Mouse (Mus musculus): ENCODE data around the gene Abcb1a. TPM values are rescaled to one million over a fixed set of nuclear protein-coding genes. Genes with fewer than 3 reads are reported as not detected.

Gene Abcb1a
- polyA plus RNA-seq, 1 experiment from 2014 or later = 0.53 TPM

- DNase-seq (ENCODE audit: low spot score) = peak; percentile 7
- no peak for ATAC-seq (ENCODE audit: low read depth)
- H3K4me2 ChIP-seq (ENCODE audit: low read depth, low read length) = peak overlapping the region; percentile 86
- 55% methylated on average over 10 of the region's 10 CpGs for WGBS
- H3K27me3 ChIP-seq (replicated peaks; ENCODE audit: control insufficient read depth, insufficient read depth, low read length) = no peaks in the 10 kb centered on the region
- H3K4me1 ChIP-seq (ENCODE audit: control insufficient read depth, insufficient read depth, low read length) = no peaks in the 10 kb centered on the region
- H3K36me3 ChIP-seq (ENCODE audit: control insufficient read depth, insufficient read depth, low read length) = no peaks in the 10 kb centered on the region
- no peaks in the 10 kb centered on the region for H3K9me3 ChIP-seq (ENCODE audit: control insufficient read depth, low read length)
- H3K9ac ChIP-seq (ENCODE audit: low read depth, low read length) = no peak overlapping the region; the same call in 1 of the 2 replicates
- H3K27ac ChIP-seq (replicated peaks; ENCODE audit: low read depth, low read length) = no peak overlapping the region
- H3K4me3 ChIP-seq (ENCODE audit: low read depth, low read length) = peak overlapping the region; percentile 45
Measured at GRCm38 (mm10) chr5:8660738-8661151, 868 bp downstream of the Abcb1a start.

- Histone ChIP-seq H3K4me3 (ENCODE audit: low read depth, low read length) (no peak overlapping the region), H3K4me2 (ENCODE audit: low read depth, low read length) (no peak overlapping the region), H3K36me3 (ENCODE audit: control insufficient read depth, insufficient read depth, low read length) (no peaks in the 10 kb centered on the region), H3K9ac (ENCODE audit: low read depth, low read length) (no peak overlapping the region), H3K27me3 (replicated peaks; ENCODE audit: control insufficient read depth, insufficient read depth, low read length) (no peaks in the 10 kb centered on the region), H3K4me1 (ENCODE audit: control insufficient read depth, insufficient read depth, low read length) (no peaks in the 10 kb centered on the region), H3K9me3 (ENCODE audit: control insufficient read depth, low read length) (no peaks in the 10 kb centered on the region), H3K27ac (replicated peaks; ENCODE audit: low read depth, low read length) (no peak overlapping the region)
- no peak for ATAC-seq (ENCODE audit: low read depth)
- 76% methylated on average over 3 of the region's 3 CpGs for WGBS
- DNase-seq (ENCODE audit: low spot score) = no peak
Measured at GRCm38 (mm10) chr5:8664678-8665077, 4.8 kb downstream of the Abcb1a start.

GRCm38 (mm10) chr5:8667758-8668474 is 8.0 kb downstream of the Abcb1a start:
- no peaks in the 10 kb centered on the region for H3K9me3 ChIP-seq (ENCODE audit: control insufficient read depth, low read length)
- no peaks in the 10 kb centered on the region for H3K4me1 ChIP-seq (ENCODE audit: control insufficient read depth, insufficient read depth, low read length)
- H3K9ac ChIP-seq (ENCODE audit: low read depth, low read length) = no peak overlapping the region
- H3K4me2 ChIP-seq (ENCODE audit: low read depth, low read length) = no peak overlapping the region
- H3K27ac ChIP-seq (replicated peaks; ENCODE audit: low read depth, low read length) = no peak overlapping the region
- H3K4me3 ChIP-seq (ENCODE audit: low read depth, low read length) = no peak overlapping the region
- no peak for DNase-seq (ENCODE audit: low spot score)
- no peaks in the 10 kb centered on the region for H3K36me3 ChIP-seq (ENCODE audit: control insufficient read depth, insufficient read depth, low read length)
- 80% methylated on average over 9 of the region's 9 CpGs for WGBS
- H3K27me3 ChIP-seq (replicated peaks; ENCODE audit: control insufficient read depth, insufficient read depth, low read length) = no peaks in the 10 kb centered on the region
- no peak for ATAC-seq (ENCODE audit: low read depth)

- Histone ChIP-seq H3K4me3 (ENCODE audit: low read depth, low read length) (no peak overlapping the region), H3K9ac (ENCODE audit: low read depth, low read length) (no peak overlapping the region), H3K4me1 (ENCODE audit: control insufficient read depth, insufficient read depth, low read length) (no peaks in the 10 kb centered on the region), H3K4me2 (ENCODE audit: low read depth, low read length) (no peak overlapping the region), H3K27ac (replicated peaks; ENCODE audit: low read depth, low read length) (no peak overlapping the region), H3K36me3 (ENCODE audit: control insufficient read depth, insufficient read depth, low read length) (no peaks in the 10 kb centered on the region), H3K27me3 (replicated peaks; ENCODE audit: control insufficient read depth, insufficient read depth, low read length) (no peaks in the 10 kb centered on the region), H3K9me3 (ENCODE audit: control insufficient read depth, low read length) (no peaks in the 10 kb centered on the region)
- 94% methylated on average over 1 of the region's 1 CpGs for WGBS
- ATAC-seq (ENCODE audit: low read depth) (no peak), DNase-seq (ENCODE audit: low spot score) (no peak)
Measured at GRCm38 (mm10) chr5:8669606-8670005, 9.7 kb downstream of the Abcb1a start.

DNA sequence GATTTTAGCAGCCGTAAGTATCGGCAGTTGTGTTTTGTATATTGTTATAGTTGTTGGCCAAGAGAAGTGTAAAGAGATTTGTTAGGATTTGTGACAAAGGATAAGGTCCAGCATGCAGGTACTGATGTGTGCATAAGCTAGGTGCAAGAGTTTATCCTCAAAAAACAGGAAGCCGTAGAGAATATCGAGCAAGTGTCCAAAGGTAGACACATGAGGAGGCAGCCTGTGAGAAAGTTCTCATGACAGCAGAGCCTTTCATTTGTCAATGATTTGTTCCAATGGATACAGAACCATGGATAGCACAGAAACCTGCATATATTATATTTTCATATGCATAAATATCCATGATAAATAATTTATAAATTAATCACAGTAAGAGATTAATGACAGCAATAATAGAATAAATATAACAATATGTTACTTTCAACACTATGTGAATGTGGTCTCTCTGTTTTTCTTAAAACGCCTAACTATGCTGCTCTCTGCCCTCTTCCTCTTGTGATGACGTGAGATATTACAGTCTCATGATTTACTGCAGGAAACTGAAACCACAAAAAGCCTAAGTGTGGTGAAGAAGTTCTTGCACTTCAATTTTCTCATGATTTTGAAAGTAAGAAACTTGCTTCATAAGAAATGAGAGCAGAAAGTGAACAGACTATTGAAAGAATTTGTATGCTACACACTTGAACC is 15.5 kb downstream of the Abcb1a start:
- Histone ChIP-seq H3K9ac (ENCODE audit: low read depth, low read length) (no peak overlapping the region), H3K4me1 (ENCODE audit: control insufficient read depth, insufficient read depth, low read length) (no peaks in the 10 kb centered on the region), H3K36me3 (ENCODE audit: control insufficient read depth, insufficient read depth, low read length) (no peaks in the 10 kb centered on the region), H3K9me3 (ENCODE audit: control insufficient read depth, low read length) (no peaks in the 10 kb centered on the region), H3K27me3 (replicated peaks; ENCODE audit: control insufficient read depth, insufficient read depth, low read length) (no peaks in the 10 kb centered on the region), H3K4me3 (ENCODE audit: low read depth, low read length) (no peak overlapping the region), H3K27ac (replicated peaks; ENCODE audit: low read depth, low read length) (no peak overlapping the region), H3K4me2 (ENCODE audit: low read depth, low read length) (no peak overlapping the region)
- DNase-seq (ENCODE audit: low spot score) (no peak), ATAC-seq (ENCODE audit: low read depth) (no peak)
- WGBS = 82% methylated on average over 6 of the region's 6 CpGs

GRCm38 (mm10) chr5:8675952-8676262 is 16.0 kb downstream of the Abcb1a start:
- no peaks in the 10 kb centered on the region for H3K36me3 ChIP-seq (ENCODE audit: control insufficient read depth, insufficient read depth, low read length)
- WGBS = 90% methylated on average over 1 of the region's 1 CpGs

DNA sequence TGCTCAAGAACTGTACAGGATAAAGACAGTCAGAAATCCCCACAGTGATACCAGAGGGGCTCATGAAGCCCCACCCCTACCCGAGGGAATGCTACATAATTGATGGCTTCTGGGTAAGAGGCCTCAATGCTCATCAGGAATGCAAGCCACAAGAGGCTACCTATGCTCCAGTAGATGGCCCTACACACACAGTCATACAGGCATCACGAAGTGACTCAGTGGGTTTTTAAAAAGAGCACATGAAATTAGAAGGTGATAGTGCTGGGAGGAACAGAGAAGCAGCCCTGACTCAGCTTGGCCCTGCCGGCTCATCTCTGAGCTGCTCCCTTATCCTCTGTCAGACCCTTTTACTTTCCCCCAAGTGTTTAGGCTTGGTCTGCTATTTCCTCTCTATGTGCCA is 21.3 kb downstream of the Abcb1a start:
- H3K4me2 ChIP-seq (ENCODE audit: low read depth, low read length) = no peak overlapping the region
- no peak for DNase-seq (ENCODE audit: low spot score)
- no peaks in the 10 kb centered on the region for H3K36me3 ChIP-seq (ENCODE audit: control insufficient read depth, insufficient read depth, low read length)
- no peak overlapping the region for H3K4me3 ChIP-seq (ENCODE audit: low read depth, low read length)
- 67% methylated on average over 3 of the region's 3 CpGs for WGBS
- H3K4me1 ChIP-seq (ENCODE audit: control insufficient read depth, insufficient read depth, low read length) = no peaks in the 10 kb centered on the region
- H3K9me3 ChIP-seq (ENCODE audit: control insufficient read depth, low read length) = no peaks in the 10 kb centered on the region
- no peak overlapping the region for H3K9ac ChIP-seq (ENCODE audit: low read depth, low read length)
- no peaks in the 10 kb centered on the region for H3K27me3 ChIP-seq (replicated peaks; ENCODE audit: control insufficient read depth, insufficient read depth, low read length)
- H3K27ac ChIP-seq (replicated peaks; ENCODE audit: low read depth, low read length) = no peak overlapping the region
- ATAC-seq (ENCODE audit: low read depth) = no peak

More at GRCm38 (mm10) chr5:8675952-8676262, 16.0 kb downstream of the Abcb1a start:
- no peaks in the 10 kb centered on the region for H3K27me3 ChIP-seq (replicated peaks; ENCODE audit: control insufficient read depth, insufficient read depth, low read length)
- H3K27ac ChIP-seq (replicated peaks; ENCODE audit: low read depth, low read length) = no peak overlapping the region
- no peak overlapping the region for H3K9ac ChIP-seq (ENCODE audit: low read depth, low read length)
- H3K4me1 ChIP-seq (ENCODE audit: control insufficient read depth, insufficient read depth, low read length) = no peaks in the 10 kb centered on the region
- H3K4me2 ChIP-seq (ENCODE audit: low read depth, low read length) = no peak overlapping the region
- no peaks in the 10 kb centered on the region for H3K9me3 ChIP-seq (ENCODE audit: control insufficient read depth, low read length)
- H3K4me3 ChIP-seq (ENCODE audit: low read depth, low read length) = no peak overlapping the region
- DNase-seq (ENCODE audit: low spot score) (no peak), ATAC-seq (ENCODE audit: low read depth) (no peak)

- H3K27ac ChIP-seq (replicated peaks; ENCODE audit: low read depth, low read length) = no peak overlapping the region
- no peak overlapping the region for H3K4me2 ChIP-seq (ENCODE audit: low read depth, low read length)
- no peak overlapping the region for H3K4me3 ChIP-seq (ENCODE audit: low read depth, low read length)
- WGBS = 92% methylated on average over 3 of the region's 3 CpGs
- H3K9ac ChIP-seq (ENCODE audit: low read depth, low read length) = no peak overlapping the region
- H3K4me1 ChIP-seq (ENCODE audit: control insufficient read depth, insufficient read depth, low read length) = no peaks in the 10 kb centered on the region
- ATAC-seq (ENCODE audit: low read depth) = no peak
- no peak for DNase-seq (ENCODE audit: low spot score)
- H3K36me3 ChIP-seq (ENCODE audit: control insufficient read depth, insufficient read depth, low read length) = no peaks in the 10 kb centered on the region
- no peaks in the 10 kb centered on the region for H3K27me3 ChIP-seq (replicated peaks; ENCODE audit: control insufficient read depth, insufficient read depth, low read length)
- no peaks in the 10 kb centered on the region for H3K9me3 ChIP-seq (ENCODE audit: control insufficient read depth, low read length)
Measured at GRCm38 (mm10) chr5:8683686-8684085, 23.8 kb downstream of the Abcb1a start.

DNA sequence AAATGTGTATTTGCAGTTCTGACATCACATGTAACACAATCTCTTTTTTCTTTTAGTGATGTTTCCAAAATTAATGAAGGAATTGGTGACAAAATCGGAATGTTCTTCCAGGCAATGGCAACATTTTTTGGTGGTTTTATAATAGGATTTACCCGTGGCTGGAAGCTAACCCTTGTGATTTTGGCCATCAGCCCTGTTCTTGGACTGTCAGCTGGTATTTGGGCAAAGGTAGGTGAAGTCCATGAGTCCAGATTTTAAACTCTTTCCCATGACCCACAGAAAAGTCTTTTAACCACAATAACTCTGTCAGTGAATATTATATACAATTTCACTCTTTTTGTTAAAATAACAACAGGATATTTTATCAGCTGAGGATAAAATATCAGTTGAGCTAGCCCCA is 26.2 kb downstream of the Abcb1a start:
- no peaks in the 10 kb centered on the region for H3K4me1 ChIP-seq (ENCODE audit: control insufficient read depth, insufficient read depth, low read length)
- H3K4me3 ChIP-seq (ENCODE audit: low read depth, low read length) = no peak overlapping the region
- no peak overlapping the region for H3K4me2 ChIP-seq (ENCODE audit: low read depth, low read length)
- ATAC-seq (ENCODE audit: low read depth) (no peak), DNase-seq (ENCODE audit: low spot score) (no peak)
- H3K27ac ChIP-seq (replicated peaks; ENCODE audit: low read depth, low read length) = no peak overlapping the region
- WGBS = 78% methylated on average over 2 of the region's 2 CpGs
- no peaks in the 10 kb centered on the region for H3K36me3 ChIP-seq (ENCODE audit: control insufficient read depth, insufficient read depth, low read length)
- no peaks in the 10 kb centered on the region for H3K27me3 ChIP-seq (replicated peaks; ENCODE audit: control insufficient read depth, insufficient read depth, low read length)
- H3K9me3 ChIP-seq (ENCODE audit: control insufficient read depth, low read length) = no peaks in the 10 kb centered on the region
- H3K9ac ChIP-seq (ENCODE audit: low read depth, low read length) = no peak overlapping the region

Data from embryonic facial prominence, embryonic 14.5 days (tissue).